Mouse (Mus musculus): ENCODE measurements around the gene Ptpn3.
A peak's percentile ranks its signal among the peaks of the same experiment; 100 is the strongest.
"Not testable (repeated sequence)": the region's sequence is repeated elsewhere in the genome, so short reads cannot be mapped to it uniquely, and the experiment has no call there.

Ptpn3 gene

DNA sequence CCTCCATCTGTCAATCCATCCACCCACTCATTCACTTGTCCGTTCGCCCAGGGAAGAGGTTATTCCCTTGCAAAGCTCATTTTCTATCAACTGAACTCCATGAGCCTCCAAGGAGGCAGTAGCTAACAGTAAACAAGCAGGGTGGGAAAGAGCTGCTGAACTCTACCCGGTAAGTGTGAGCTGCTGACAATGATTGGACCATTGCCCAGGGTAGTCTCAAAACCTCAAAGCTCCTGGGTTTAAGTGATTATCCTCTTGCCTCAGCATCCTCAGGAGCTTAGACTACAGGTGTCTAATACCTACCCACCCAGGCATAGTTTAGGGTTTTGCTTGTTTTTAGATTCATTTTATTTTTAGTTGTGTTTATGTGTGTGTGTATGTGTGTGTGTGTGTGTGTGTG is 87.5 kb downstream of the Ptpn3 start:
- no peak for DNase-seq

DNA sequence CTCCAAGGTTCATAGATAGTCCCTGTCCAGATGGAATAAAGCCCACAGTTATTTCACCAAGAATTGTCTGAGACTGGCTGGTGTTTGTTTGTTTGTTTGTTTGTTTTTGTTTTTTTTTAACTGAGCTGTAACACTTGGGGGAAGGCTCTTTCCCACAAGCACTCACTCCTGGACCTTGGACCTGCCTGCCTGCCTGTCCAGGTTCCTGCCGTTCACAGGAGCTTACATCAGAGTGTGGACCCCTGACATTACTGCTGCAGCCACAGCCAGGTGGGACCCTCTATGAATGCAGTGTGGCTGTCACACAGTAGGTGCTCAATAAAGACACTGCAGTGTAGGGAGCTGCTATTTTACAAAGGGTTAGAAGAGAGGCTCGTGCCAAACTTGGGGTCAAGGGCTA is 89.9 kb downstream of the Ptpn3 start:
- no peak for DNase-seq

DNA sequence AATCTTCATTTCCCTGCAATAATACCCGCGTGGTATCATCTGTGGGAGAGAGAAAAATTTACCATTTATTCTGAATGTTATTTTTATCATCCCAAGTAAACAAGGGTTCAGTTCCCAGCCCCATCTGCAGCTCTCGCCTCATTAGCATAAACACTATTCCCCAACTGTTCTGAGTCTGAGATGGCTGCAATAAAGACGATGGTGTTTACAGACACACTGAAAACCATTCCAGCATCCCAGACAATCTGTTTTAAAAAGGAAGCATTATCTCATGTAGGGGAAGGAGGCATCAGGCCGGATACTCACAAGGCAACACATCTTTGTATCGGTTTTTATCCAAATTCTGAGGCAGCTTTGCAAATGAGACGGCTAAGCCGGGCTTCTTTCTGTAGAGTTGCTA is 95.7 kb downstream of the Ptpn3 start:
- no peak for DNase-seq

DNA sequence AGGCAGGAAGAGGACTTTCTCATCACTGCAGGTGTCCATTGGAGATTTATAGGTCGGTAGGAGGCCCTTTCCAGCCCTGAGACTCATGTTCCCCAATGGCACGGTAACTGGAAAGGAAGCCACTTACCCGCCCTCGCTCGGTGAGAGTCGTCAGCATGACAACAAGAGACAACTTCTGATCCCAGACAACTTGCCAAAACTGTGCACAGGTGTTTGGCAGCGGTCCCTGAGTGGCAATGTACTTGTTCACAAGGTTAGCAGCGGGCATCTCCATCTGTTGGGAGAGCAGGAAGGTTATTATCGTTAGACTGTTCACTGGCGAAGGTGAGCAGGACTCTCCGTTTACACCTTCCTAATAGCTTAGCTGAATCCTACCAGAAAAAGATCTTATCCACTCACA is 96.9 kb downstream of the Ptpn3 start:
- peak; percentile 43 to 44 for DNase-seq

DNA sequence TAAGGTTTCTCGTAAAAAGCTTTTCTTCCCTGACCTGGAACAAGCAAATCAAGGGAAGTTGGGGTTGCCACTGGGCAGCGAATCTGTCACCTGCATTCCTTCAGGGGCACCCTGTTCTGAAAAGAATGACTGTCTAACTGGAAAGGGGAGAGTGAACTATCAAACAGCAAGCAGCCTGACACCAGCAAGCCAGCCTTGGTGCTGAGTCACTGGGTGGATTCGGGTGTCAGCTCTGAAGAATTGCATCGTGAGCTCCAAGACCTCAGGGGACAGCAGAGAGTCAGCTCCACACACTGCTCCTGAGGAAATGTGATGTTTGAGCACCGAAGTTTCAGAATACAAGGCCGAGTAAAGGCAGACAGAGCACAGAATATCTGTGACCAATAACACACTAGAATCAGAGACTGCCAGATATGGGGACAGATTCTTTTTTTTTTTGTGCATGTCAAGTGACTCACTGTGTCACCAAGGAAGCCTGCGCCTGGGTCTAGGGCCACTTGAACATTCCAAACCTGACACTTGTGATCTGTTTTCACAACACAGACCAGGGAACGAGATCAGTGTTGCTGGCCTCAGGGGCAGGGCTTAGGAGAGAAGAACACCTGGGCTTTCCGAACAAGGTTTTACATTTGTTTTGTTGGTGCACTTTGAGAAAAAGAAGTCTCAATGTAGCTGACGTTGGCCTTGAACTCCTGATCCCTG is 98.8 kb downstream of the Ptpn3 start:
- DNase-seq = no peak

DNA sequence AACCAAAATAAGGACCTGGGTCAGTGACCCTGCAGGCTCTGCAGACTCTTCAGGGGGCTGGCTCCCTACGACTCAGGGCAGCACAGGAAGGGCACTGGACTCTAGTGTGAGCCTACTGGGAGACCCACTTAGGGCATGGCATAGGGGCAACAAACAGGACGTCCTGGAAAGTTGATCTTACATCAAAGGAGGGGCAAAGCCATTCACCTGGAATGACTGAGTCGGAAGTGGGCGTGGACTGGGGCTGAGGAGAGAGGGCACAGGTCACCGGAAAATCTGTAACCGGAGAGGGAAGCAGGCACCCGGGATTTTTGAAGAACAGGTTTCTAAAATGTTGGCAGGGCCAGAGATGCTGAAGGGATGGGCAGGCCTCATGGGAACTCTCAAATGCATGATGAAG is 99.5 kb downstream of the Ptpn3 start:
- DNase-seq = no peak

DNA sequence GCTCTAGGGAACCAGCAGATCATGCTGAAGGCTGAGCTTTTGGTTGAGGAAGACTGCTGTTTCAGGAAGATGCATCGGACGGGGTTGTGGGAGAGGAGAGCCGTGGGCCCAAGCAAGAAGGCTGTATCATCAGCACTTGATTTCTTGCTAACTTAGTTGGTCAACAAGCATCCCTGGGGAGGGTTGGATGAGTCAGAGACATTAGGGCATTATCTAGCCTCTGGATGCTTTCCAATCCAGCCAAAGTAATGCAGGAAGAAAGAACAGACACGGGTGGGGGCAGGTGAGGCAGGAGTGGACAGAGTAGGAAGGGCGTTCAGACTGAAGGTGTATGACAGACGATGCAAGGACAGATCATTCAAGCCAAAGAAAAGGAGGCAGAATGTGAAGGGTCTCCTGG is 101.0 kb downstream of the Ptpn3 start:
- DNase-seq = no peak

DNA sequence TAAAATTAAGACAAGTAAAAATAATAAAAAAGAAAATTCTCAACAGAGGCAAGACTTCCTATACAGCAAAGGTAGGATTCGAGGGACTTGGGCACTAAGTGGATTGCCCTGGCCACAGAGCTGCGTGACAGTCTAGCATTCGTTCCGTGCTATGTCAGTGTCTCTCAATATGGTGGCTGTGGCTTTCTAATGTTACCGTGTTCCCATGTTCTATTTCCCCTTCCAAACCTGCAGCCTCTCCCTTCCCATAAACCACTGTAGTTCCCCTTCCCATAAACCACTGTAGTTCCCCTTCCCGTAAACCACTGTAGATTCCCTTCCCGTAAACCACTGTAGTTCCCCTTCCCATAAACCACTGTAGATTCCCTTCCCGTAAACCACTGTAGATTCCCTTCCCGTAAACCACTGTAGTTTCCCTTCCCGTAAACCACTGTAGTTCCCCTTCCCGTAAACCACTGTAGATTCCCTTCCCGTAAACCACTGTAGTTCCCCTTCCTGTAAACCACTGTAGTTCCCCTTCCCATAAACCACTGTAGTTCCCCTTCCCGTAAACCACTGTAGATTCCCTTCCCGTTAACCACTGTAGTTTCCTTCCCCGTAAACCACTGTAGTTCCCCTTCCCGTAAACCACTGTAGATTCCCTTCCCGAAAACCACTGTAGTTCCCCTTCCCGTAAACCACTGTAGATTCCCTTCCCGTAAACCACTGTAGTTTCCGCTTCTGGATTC is 102.8 kb downstream of the Ptpn3 start:
- not testable (repeated sequence) for DNase-seq

DNA sequence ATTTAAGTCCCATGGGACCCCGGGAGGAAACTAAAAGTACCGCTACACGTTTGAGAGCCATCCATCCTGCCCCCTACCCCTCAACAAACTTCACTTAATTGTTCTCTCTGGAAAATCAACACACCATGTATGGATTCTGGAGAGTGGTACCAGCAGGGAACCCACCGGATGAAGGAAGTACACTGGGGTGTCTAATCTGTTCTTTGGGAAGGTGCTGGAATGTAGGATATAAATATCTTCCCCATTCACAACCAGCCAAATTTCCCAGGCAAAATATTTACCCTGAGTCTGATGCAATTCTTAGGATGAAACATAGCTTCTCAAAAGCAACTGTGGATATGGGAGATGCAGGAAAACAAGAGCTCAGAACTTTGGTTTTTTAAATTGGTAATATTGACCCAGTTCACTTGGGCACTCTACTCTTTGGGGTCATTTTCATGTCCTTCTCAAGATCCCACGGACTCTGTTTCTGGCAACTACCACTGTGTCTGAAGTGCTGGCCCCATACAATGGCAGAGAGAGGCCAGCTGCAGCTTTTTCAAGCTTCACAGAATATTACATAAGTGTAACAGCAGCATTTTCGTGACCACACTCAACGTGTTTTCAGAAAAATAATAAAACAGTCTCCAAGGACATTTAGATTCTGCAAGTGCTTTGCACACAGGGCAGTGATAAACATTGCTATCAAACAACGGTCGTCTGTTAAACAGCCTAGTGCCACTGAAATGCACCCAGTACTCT is 109.9 kb downstream of the Ptpn3 start:
- DNase-seq = no peak

DNA sequence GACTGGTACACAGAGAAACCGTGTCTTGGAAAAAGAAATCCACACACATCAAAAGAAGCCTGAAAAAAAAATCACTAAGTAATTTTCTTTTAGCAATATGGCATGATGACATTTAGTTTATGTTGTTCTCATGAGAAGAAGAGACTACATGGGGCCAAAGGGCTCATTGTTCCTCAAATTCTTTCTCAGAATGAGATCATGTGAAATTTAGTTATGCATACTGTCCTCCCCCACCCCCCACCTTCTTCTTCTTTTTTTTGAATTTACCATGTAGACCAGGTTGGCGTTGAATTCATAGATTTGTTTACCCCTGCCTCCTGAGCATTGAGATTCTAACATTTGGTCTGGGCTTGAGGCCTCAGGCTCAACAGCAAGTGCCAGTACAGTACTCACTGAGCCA is 111.8 kb downstream of the Ptpn3 start:
- DNase-seq = no peak

DNA sequence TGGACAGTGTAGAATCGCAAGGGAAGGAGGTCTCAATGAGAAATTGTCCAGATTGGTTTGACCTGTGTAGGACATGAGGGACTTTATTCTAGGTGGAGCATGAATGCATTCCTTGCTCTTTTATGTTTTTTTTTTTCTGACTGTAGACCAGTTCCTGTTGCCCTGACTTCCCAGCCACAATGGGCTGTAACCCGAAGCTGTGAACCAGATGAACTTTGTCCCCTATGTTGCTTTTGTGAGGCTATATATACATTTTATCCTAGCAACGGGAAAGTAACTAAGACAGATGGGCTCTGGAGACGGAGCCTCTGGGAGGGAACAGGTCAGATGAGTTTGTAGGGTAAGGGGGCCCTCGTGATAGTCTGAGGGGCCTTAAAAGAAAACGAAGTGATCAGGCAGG is 115.6 kb downstream of the Ptpn3 start:
- DNase-seq = no peak

DNA sequence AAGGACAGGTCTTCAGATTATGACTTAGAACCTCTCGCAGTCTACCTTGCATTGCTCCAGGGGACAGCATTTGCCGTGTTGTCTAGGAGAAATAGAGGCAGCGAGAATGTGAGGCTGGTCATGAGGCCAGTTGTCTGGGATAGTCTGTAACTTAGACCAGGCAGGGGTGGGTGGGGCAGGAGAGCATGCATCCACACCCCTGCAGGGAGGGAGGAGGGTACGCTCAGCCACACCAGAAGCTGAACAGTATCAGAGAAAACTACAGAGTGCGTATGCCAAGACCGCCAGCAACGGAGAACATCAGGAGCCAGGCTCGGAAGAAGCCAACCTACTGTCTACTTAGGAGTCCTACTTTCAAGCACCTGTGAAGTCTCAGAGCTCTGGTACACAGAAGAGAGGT is 116.2 kb downstream of the Ptpn3 start:
- no peak for DNase-seq

DNA sequence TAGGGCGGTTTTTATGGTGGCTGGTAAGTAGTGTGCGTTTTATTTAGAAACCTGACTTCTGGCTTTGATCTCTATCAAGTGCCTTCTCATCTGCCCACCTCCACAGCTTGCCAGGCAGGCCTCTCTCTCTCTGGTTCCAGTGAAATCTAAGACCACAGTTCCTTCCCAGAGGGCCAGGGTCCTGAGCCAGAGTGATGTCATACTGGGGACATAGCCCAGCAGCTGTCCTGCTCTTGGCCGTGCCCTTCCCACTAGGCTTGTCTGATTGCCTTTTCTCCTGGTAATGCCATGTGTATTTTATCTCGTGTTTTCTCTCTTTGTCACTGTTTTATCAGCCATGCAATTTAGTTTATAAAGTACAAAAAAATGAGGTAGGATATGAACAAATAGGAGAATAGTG is 118.1 kb downstream of the Ptpn3 start:
- no peak for DNase-seq

DNA sequence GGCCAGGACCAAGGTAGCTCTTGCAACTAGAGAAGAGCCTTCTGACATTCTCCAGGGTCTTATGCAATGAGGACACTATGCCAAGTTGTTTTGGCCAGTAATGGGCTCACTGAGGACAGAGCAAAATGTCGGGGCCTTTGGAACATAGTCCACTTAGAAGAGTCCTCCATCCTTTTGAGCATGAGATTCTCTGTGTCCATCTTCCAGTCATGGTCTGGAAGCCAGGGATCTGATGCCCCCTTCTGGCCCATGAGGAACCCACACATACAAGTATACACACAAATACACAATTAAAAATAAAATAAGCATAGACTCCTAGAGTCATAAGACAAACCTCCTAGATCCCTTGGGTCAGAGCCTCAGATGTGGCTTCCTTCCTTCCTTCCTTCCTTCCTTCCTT is 120.1 kb downstream of the Ptpn3 start:
- DNase-seq = peak; percentile 44 to 50

DNA sequence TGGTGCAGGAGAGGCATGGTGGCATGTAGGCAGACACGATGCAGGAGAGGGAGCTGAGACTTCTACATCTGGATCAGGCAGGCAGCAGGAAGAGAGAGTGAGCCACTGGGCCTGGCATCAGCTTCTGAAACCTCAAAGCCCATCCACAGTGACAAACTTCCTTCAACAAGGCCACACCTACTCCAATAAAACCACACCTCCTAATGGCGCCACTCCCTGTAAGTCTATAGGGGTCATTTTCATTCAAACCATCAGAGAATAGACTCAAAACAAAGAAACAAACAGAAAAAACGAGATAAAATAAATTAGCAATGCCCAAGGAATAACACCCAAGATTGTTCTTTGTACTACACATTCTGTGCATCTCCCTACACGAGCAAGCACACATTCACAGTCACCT is 122.8 kb downstream of the Ptpn3 start:
- DNase-seq = no peak

DNA sequence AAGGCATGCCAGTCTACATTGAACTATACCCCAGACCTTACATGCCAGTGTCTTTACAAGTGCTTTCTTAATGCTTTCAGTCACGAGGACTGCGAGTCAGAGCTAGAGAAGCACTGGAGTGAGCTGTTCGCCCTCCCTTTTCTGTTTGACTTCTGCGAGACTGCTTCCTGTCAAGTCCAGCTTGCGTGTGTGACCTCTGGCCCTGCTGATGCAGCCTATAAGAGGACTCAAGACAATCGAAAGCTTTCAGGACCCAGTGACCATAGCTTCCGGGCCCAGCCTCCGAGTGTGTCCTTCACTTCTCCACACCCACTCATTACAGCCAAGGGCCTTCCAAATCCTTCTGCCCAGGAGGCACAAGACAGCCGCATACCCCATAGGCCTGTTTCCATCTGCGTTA is 126.3 kb downstream of the Ptpn3 start:
- no peak for DNase-seq

DNA sequence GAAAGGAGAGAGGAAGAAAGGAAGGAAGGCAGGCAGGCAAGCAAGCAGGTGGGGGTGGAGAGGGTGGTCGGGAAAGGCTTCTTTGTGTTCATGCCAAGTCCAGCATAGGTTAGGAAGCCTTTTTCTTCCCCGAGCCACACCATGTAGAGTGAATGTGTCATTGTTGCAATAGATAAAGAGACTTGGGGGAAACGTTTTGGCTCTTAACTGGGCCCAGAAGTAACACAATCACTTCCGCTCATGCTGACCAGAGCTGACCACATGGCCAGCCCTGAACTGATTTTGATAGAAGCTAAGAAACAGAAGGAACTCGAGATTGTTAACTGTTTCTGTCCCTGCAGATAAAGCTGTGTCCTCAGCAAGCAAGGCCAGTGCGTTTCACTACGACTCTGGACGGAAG is 128.8 kb downstream of the Ptpn3 start:
- DNase-seq = no peak

DNA sequence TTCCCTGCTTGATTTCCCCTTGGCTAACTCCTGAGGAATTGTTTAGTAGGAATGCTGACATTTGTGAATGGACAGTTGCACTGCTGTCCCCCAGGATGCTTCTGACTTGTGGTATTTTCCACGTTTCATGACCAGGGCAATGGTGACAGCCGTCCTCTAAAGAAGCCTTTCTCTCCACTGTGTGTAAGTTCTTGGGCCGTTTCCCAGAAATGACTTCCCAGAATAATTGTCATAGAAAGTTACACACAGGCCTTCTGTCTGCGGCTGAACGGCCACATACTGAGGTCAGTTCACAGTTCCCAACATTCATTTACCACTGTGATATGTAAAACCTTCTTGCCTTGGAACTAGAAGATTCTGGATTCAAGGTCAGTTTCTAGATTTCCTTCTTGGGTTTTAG is 129.8 kb downstream of the Ptpn3 start:
- no peak for DNase-seq

DNA sequence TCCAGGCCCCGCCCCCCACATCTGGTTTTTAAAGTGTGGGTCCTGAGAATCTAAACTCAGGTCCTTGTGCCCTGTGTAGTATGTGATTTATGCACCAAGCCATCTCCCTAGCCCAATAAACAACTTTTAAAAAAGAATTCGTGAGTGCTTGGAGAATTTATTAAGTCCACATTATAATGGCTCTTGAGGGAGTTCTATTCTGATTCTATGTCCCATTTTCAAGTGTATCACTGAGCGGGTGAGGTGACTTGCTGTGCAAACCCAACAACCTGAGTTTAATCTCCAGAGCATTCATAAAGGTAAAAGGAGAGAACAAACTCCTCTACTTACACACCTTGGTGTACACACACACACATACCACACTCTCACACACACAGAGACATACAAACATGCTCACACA is 133.0 kb downstream of the Ptpn3 start:
- no peak for DNase-seq

DNA sequence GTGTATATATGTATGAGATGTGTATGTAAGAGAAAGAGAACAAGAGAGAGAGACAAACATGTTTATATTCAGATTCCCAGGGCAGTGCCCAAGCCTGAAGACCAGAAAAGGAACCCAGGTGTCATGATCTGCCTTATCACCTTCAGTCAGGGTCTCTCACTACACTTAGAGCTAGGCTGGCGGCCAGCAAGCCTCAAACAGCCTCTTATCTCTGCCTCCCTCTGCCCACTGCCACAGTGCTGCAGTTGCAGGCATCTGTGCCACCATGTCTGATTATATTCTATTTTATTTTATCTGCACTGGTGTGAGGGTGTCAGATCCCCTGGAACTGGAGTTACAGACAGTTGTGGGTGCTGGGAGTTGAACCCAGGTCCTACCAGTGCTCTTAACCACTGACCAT is 133.4 kb downstream of the Ptpn3 start:
- no peak for DNase-seq

DNA sequence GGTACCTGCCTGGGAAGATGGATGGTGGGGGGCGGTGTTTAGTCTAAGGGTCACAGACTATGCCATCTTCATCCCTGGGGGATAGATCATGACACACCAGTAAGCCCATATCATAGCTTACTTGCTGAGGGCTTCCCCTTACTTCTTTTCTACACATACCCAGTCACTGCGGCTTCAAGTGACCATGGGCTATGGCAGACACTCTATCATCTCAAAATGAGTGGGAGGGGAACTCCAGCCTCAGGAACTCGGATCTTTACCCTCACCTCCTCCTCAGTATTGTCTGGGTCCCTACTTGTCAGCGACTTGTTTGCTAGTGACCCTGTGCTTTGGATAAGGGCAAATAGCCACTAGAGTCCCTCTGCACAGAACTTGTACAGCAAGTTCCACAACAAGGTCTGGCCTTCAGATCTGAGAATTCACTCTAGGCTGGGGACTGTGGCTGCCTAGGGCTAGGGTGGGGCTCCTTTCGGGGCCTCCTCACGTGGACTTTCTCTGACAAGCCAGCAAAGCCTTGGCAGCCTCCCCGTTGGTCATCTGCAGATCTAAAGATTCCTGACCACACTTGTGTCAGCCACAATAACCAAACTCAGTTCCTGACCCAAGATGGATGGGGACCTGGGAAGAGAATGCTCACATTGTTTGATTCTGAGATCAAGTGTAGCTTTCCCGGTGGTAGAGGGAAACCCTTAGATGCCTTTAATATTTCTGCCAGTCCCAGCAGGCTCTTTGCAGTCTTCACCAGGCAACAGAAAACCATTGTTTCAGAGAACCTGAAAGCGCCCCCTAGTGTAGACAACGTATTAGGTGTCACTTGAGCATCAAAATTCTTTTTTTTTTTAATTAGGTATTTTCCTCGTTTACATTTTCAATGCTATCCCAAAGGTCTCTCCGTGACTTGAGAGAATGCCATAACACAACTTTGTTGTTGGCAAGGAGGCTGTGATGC is 134.4 kb downstream of the Ptpn3 start:
- peak; percentile 24 to 35 for DNase-seq

DNA sequence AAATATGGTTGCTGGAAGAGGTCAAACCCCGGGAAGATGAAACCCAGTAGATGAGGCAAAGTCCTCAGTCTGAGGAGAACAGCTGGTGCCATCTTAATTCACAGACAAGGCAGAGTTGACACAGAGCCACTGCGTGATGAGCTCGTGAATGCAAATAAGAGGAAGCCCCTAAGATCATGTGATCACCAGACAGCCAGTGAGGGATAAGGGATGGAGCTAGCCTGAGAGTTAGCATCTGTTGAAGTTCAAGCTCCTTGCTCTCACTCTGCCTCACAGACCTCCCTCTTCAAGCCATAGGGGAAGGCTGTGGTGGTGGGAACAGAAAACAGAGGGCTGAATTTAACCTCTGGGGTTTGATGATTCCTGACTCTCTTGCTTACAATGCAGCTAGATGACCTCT is 136.0 kb downstream of the Ptpn3 start:
- no peak for DNase-seq
